Mouse (Mus musculus) stomach, embryonic 15.5 days (tissue): Measurements from ENCODE around the gene Suclg2. TPM values are rescaled to one million over a fixed set of nuclear protein-coding genes. Genes with fewer than 3 reads are reported as not detected.

ENCODE experiments used
- ATAC-seq: fragments of 200-750 bp; cut with Nextera tagmentation; 2 replicates; pipeline ENCODE4 v1.8.0; 2017; ENCODE audit warnings: low read depth, moderate number of reproducible peaks, moderate TSS enrichment; ENCODE audit not compliant: insufficient read depth, low FRiP score
- H3K27ac ChIP-seq: fragments of 300-500 bp; sonication (generic); 2 replicates; pipeline ENCODE4 v1.5.1; 2015; ENCODE audit warnings: mild to moderate bottlenecking, inconsistent platforms
- H3K27me3 ChIP-seq: fragments of 300-500 bp; sonication (generic); replicated peaks from 2 replicates; pipeline ENCODE4 v1.6.1; 2015; ENCODE audit warnings: inconsistent platforms
- H3K36me3 ChIP-seq: fragments of 300-500 bp; sonication (generic); 2 replicates; pipeline ENCODE4 v1.6.1; 2015; ENCODE audit warnings: inconsistent platforms
- H3K4me1 ChIP-seq: fragments of 300-500 bp; sonication (generic); 2 replicates; pipeline ENCODE4 v1.6.1; 2015; ENCODE audit warnings: inconsistent platforms
- H3K4me2 ChIP-seq: fragments of 300-500 bp; sonication (generic); 2 replicates; pipeline ENCODE4 v1.6.1; 2015; ENCODE audit warnings: mild to moderate bottlenecking, inconsistent platforms
- H3K4me3 ChIP-seq: fragments of 300-500 bp; sonication (generic); replicated peaks from 2 replicates; pipeline ENCODE4 v1.5.1; 2015; ENCODE audit warnings: inconsistent platforms
- H3K9ac ChIP-seq: fragments of 300-500 bp; sonication (generic); 2 replicates; pipeline ENCODE4 v1.6.1; 2015; ENCODE audit warnings: inconsistent platforms
- H3K9me3 ChIP-seq: fragments of 300-500 bp; sonication (generic); 2 replicates; pipeline ENCODE4 v1.6.1; 2016; ENCODE audit warnings: inconsistent platforms
- WGBS: fragments of 180-500 bp; shearing (Covaris S2); methylation state at CpG from one replicate; pipeline ENCODE4 v1.1.7; 2015; 5-methylcytosine and 5-hydroxymethylcytosine counted together
- polyA plus RNA-seq: library from polyadenylated mRNA; unstranded; fragments of >200 nt; fragmentation: Nextera tagmentation; extraction: Ambion mirVana; gene quantifications from 2 replicates; pipeline ENCODE4 v1.2.1, GENCODE M21; 2015

Gene Suclg2
- 86.6 and 102 TPM in 2 replicates for polyA plus RNA-seq

DNA sequence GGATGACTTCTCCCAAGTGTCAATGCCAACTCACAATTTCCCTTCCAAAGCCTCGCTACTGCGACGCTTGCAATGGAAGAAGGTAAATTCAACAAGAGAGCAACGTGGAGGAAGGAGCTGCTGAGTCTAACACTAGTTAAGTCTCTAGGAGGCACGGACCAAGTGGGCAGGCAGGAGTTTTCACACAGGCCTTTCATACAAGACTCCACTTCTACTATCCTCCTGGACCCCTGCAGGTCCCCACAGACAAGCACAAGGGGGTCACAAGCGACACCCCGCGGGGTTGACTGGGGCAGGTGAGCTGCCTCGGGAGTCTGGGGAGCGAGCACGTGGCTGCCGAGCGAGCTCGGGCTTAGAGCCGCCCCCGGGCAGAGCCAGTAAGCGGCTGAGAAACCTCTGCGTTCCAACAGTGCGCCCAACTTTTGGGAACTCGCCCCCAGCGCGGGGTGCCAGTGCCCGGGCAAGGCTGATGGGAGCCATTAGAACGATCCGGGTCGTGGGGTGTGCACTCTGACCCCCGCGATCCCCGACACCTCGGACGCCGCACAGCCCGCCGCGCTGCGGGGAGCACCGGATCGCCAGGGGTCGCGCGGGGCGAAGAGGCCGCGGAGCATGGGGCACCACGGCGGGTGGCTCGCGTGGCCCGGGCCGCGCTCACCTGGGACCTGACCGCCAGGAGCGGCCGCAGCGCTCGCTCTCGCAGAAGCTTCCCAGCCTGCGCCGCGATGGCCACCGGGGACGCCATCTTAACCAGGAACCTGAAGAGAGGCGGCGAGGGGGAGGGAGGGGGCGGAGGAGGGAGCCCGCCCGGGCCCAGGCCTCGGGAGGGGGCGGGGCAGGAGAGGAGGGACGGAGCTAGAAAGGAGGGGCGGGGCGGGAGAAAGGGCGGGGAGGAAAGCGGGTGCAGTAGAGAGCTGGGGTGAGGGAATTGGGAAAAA is at the start of gene Suclg2:
Suclg2 (minus strand) TSS at position 770 of the 938 bp plus-strand sequence.
- Histone ChIP-seq H3K27me3 (no peaks in the 10 kb centered on the region), H3K36me3 (no peaks in the 10 kb centered on the region), H3K9me3 (no peaks in the 10 kb centered on the region), H3K9ac (peak within 1 kb of the TSS; percentile 95), H3K4me2 (peak within 1 kb of the TSS; percentile 88), H3K27ac (peak within 1 kb of the TSS; percentile 80), H3K4me3 (peak within 1 kb of the TSS; percentile 94), H3K4me1 (peaks cover 9% of the 10 kb centered on the region; the same call in 1 of the 2 replicates)
- WGBS = under 1% methylated on average over 62 of the region's 74 CpGs
- ATAC-seq = peak; percentile 89

DNA sequence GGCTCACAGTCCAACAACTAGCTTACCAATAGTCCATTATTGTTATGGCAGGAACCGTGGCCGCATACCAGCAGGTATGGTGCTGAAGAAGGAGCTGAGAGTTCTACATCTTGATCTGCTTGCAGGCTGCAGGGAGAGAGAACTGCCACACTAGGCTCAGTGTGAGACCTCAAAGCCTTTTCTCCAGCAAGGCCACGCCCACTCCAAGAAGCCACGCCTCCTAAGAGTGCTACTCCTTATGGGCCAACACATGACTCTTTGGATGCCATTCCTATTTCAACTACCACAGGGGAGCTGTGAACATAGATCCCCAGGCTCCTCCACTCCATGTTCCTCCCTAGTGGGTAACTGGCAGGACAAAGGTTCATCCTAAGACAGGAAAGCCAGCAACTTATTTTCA is 48.0 kb upstream of the Suclg2 start:
- Histone ChIP-seq H3K9ac (no peak overlapping the region), H3K36me3 (no peaks in the 10 kb centered on the region), H3K4me1 (no peaks in the 10 kb centered on the region), H3K9me3 (no peaks in the 10 kb centered on the region), H3K27ac (no peak overlapping the region), H3K27me3 (no peaks in the 10 kb centered on the region), H3K4me3 (no peak overlapping the region), H3K4me2 (no peak overlapping the region)
- WGBS = 70% methylated on average over 4 of the region's 4 CpGs
- no peak for ATAC-seq

DNA sequence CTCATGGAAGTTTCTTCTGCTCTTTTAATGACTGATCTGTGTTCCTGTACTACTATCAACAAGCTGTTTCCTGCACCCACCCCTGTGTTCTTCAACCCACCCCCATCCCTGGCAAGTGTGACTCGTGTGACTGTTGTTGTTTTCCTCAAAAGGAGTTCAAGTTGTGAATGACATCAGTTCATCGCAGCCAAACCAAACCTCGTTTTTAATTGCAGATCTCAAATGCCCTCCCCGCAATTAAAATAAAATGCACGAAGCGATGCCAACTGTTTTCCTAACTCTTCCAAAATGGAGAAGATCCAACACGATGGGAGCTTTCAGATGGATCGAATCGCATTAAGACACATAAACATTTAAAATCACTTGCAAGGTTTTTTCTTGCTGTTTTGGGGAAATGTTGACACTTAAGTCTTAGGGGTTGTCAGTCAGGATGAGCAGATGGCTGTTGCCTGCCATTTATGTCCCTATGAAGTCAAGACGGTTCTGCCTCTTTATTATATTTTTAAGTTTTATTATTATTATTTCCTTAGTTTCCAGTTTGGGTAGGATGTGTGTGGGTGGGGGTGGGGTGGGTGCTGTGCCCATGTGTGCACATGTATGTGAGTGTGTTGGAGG is 41.1 kb upstream of the Suclg2 start:
- no peaks in the 10 kb centered on the region for H3K36me3 ChIP-seq
- no peak overlapping the region for H3K4me2 ChIP-seq
- WGBS = 74% methylated on average over 10 of the region's 10 CpGs
- no peaks in the 10 kb centered on the region for H3K27me3 ChIP-seq
- no peak for ATAC-seq
- H3K4me3 ChIP-seq = no peak overlapping the region
- H3K4me1 ChIP-seq = no peaks in the 10 kb centered on the region
- H3K9ac ChIP-seq = no peak overlapping the region
- no peaks in the 10 kb centered on the region for H3K9me3 ChIP-seq
- no peak overlapping the region for H3K27ac ChIP-seq

GRCm38 (mm10) chr6:95742378-95742777 is 23.8 kb upstream of the Suclg2 start:
- Histone ChIP-seq H3K27me3 (no peaks in the 10 kb centered on the region), H3K4me1 (no peaks in the 10 kb centered on the region), H3K9ac (no peak overlapping the region), H3K9me3 (no peaks in the 10 kb centered on the region), H3K27ac (no peak overlapping the region), H3K36me3 (no peaks in the 10 kb centered on the region), H3K4me3 (no peak overlapping the region), H3K4me2 (no peak overlapping the region)
- ATAC-seq = no peak
- 78% methylated on average over 4 of the region's 4 CpGs for WGBS

DNA sequence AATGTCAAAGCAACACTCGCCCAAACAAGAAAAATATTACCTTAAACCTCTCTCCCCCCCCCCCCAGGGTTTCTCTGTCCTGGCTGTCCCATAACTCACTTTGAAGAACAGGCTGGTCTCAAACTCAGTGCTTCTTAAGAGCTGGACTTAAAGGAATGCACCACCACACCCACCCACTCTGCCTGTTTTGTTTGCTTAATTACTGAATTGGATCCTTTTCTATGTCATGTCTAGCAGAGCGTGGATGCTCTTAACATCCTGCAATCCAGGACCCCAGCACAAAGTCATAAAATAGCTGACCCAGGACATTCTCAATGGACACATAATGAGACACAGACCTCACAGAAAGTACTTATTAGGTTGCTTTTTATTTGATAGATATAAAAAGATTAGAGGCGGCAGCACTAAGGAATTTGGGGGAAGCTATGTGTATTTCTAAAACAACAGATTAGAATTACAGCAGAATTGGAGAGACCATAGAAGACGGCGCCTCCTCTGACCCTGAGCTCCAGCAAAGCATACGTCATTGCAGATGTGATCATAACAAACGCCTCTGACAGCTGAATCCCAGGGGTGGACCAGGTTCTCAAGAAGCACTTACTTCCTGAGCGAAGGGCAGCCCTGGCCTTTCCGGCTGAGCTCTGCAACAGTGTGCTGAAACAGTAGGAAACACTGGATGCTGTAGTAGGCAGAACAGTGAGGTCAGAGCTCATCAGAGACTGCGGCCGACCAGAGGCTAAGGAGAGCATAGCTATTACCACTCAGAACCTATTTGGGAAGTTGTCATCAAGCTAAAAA is 13.2 kb upstream of the Suclg2 start:
- WGBS = 45% methylated on average over 11 of the region's 11 CpGs
- no peak overlapping the region for H3K9ac ChIP-seq
- H3K27ac ChIP-seq = no peak overlapping the region
- no peaks in the 10 kb centered on the region for H3K27me3 ChIP-seq
- no peaks in the 10 kb centered on the region for H3K9me3 ChIP-seq
- no peaks in the 10 kb centered on the region for H3K4me1 ChIP-seq
- no peak overlapping the region for H3K4me2 ChIP-seq
- ATAC-seq = no peak
- no peaks in the 10 kb centered on the region for H3K36me3 ChIP-seq
- H3K4me3 ChIP-seq = no peak overlapping the region

- WGBS = 79% methylated on average over 5 of the region's 5 CpGs
- Histone ChIP-seq H3K9me3 (no peaks in the 10 kb centered on the region), H3K36me3 (no peaks in the 10 kb centered on the region), H3K27ac (no peak overlapping the region), H3K4me1 (no peaks in the 10 kb centered on the region), H3K9ac (no peak overlapping the region), H3K4me3 (no peak overlapping the region), H3K4me2 (no peak overlapping the region), H3K27me3 (no peaks in the 10 kb centered on the region)
- no peak for ATAC-seq
Observed at GRCm38 (mm10) chr6:95729399-95729798, 10.8 kb upstream of the Suclg2 start.

GRCm38 (mm10) chr6:95725281-95725680 is 6.7 kb upstream of the Suclg2 start:
- Histone ChIP-seq H3K27ac (no peak overlapping the region), H3K9ac (no peak overlapping the region), H3K4me1 (no peaks in the 10 kb centered on the region), H3K9me3 (no peaks in the 10 kb centered on the region), H3K4me3 (no peak overlapping the region), H3K27me3 (no peaks in the 10 kb centered on the region), H3K4me2 (no peak overlapping the region), H3K36me3 (no peaks in the 10 kb centered on the region)
- ATAC-seq = no peak
- whole genome bisulfite sequencing = 49% methylated on average over 6 of the region's 6 CpGs

- Histone ChIP-seq H3K27me3 (no peaks in the 10 kb centered on the region), H3K27ac (no peak overlapping the region), H3K4me1 (peaks cover 4% of the 10 kb centered on the region; the same call in 1 of the 2 replicates), H3K36me3 (no peaks in the 10 kb centered on the region), H3K4me3 (no peak overlapping the region), H3K4me2 (no peak overlapping the region), H3K9ac (no peak overlapping the region), H3K9me3 (no peaks in the 10 kb centered on the region)
- 79% methylated on average over 6 of the region's 6 CpGs for WGBS
- no peak for ATAC-seq
Observed at GRCm38 (mm10) chr6:95723361-95723760, 4.8 kb upstream of the Suclg2 start.

DNA sequence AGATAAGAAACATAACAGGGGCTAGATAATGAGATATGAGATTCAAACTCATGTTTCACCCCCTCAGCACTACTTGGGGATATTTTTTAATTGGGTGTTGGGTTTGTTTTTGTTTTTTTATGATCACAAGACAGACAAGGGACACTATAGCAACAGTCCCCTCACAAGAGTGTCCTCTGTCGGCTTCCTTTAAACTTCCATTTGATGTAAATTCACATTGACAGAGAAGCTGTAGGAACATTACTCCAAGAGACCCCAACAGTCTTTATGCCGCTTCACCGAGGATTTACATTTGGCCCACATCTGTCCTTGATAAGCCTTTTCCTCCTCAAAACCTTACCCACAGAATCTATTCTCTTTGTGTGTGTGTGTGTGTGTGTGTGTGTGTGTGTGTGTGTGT is 1.2 kb upstream of the Suclg2 start:
- peaks cover 4% of the 10 kb centered on the region; the same call in 1 of the 2 replicates for H3K4me1 ChIP-seq
- no peak overlapping the region for H3K9ac ChIP-seq
- no peaks in the 10 kb centered on the region for H3K9me3 ChIP-seq
- H3K36me3 ChIP-seq = no peaks in the 10 kb centered on the region
- 89% methylated on average over 3 of the region's 3 CpGs for WGBS
- ATAC-seq = no peak
- H3K4me3 ChIP-seq = no peak overlapping the region
- H3K4me2 ChIP-seq = no peak overlapping the region
- H3K27ac ChIP-seq = no peak overlapping the region
- H3K27me3 ChIP-seq = no peaks in the 10 kb centered on the region

- Histone ChIP-seq H3K4me1 (peaks cover 9% of the 10 kb centered on the region; the same call in 1 of the 2 replicates), H3K9ac (no peak overlapping the region), H3K36me3 (no peaks in the 10 kb centered on the region), H3K27me3 (no peaks in the 10 kb centered on the region), H3K27ac (no peak overlapping the region), H3K4me2 (peak overlapping the region; percentile 88), H3K9me3 (no peaks in the 10 kb centered on the region), H3K4me3 (peak overlapping the region; percentile 94)
- ATAC-seq = peak; percentile 67
- WGBS = no CpG with 5 or more reads among the region's 1 CpGs
Observed at GRCm38 (mm10) chr6:95718969-95719333, 351 bp upstream of the Suclg2 start.

- H3K27ac ChIP-seq = no peak overlapping the region
- no peak overlapping the region; the same call in 1 of the 2 replicates for H3K4me2 ChIP-seq
- WGBS = 70% methylated on average over 3 of the region's 3 CpGs
- H3K36me3 ChIP-seq = no peaks in the 10 kb centered on the region
- no peaks in the 10 kb centered on the region for H3K9me3 ChIP-seq
- no peaks in the 10 kb centered on the region for H3K27me3 ChIP-seq
- H3K4me3 ChIP-seq = no peak overlapping the region
- peaks cover 9% of the 10 kb centered on the region; the same call in 1 of the 2 replicates for H3K4me1 ChIP-seq
- no peak for ATAC-seq
- H3K9ac ChIP-seq = no peak overlapping the region
Observed at GRCm38 (mm10) chr6:95717071-95717470, 1.5 kb downstream of the Suclg2 start.
